Mouse (Mus musculus) liver, adult 2 months (tissue): ENCODE measurements around the gene Lgals8. TPM values are rescaled to one million over a fixed set of nuclear protein-coding genes. Genes with fewer than 3 reads are reported as not detected.

Experiments
- DNase-seq: peaks from one replicate; pipeline ENCODE4 v3.0.0-alpha.2; 2011; ENCODE audit warnings: low read depth, low spot score; ENCODE audit errors: extremely low read depth
- H3K27ac ChIP-seq: fragments of 200-500 bp; replicated peaks from 2 replicates; pipeline ENCODE4 v1.5.1; 2012; ENCODE audit warnings: low read depth, mild to moderate bottlenecking, control low read depth, inconsistent platforms, low read length; ENCODE audit not compliant: insufficient read depth
- H3K27me3 ChIP-seq: fragments of 200-500 bp; 2 replicates; pipeline ENCODE4 v1.6.1; 2012; ENCODE audit warnings: mild to moderate bottlenecking, moderate library complexity, low read length, inconsistent platforms; ENCODE audit not compliant: control insufficient read depth, insufficient read depth
- H3K36me3 ChIP-seq: fragments of 200-500 bp; 2 replicates; pipeline ENCODE4 v1.6.1; 2012; ENCODE audit warnings: low read length, inconsistent platforms; ENCODE audit not compliant: control insufficient read depth, insufficient read depth
- H3K4me1 ChIP-seq: fragments of 200-500 bp; 2 replicates; pipeline ENCODE4 v1.6.1; 2011; ENCODE audit warnings: low read length; ENCODE audit not compliant: control insufficient read depth, insufficient read depth
- H3K4me3 ChIP-seq: fragments of 200-500 bp; 2 replicates; pipeline ENCODE4 v1.5.1; 2011; ENCODE audit warnings: low read depth, mild to moderate bottlenecking, control low read depth, low read length, moderate library complexity; ENCODE audit not compliant: insufficient read depth
- H3K79me2 ChIP-seq: fragments of 200-500 bp; 2 replicates; pipeline ENCODE4 v1.6.1; 2012; ENCODE audit warnings: inconsistent platforms, mild to moderate bottlenecking, low read length, moderate library complexity; ENCODE audit not compliant: control insufficient read depth, insufficient read depth
- H3K9ac ChIP-seq: fragments of 200-500 bp; 2 replicates; pipeline ENCODE4 v1.6.1; 2012; ENCODE audit warnings: low read depth, mild to moderate bottlenecking, control low read depth, inconsistent platforms, low read length
- CTCF ChIP-seq: fragments of 200-500 bp; IDR thresholded peaks from 2 replicates; pipeline ENCODE4 v1.5.1; 2011; ENCODE audit warnings: low read depth, low read length, control low read depth
- POLR2A ChIP-seq: fragments of 200-500 bp; IDR thresholded peaks from 2 replicates; pipeline ENCODE4 v1.6.1; 2011; ENCODE audit warnings: low read length, control low read depth; ENCODE audit not compliant: insufficient read depth; ENCODE audit errors: extremely low read depth
- WGBS: fragments of 180-500 bp; shearing (Covaris S2); methylation state at CpG from one replicate; pipeline ENCODE4 v1.1.7; 2018; 5-methylcytosine and 5-hydroxymethylcytosine counted together
- polyA plus RNA-seq: library from polyadenylated mRNA; depleted of rRNA; stranded (reverse); fragments of >200 nt; gene quantifications from 2 replicates; pipeline ENCODE4 v1.2.3, GENCODE M21; 2012
- total RNA-seq: library from RNA; depleted of rRNA; stranded (reverse); fragments of >200 nt; gene quantifications from 2 replicates; pipeline ENCODE4 v1.2.3, GENCODE M21; 2014

The Lgals8 gene
- total and polyA plus RNA-seq, 2 experiments: 51.6 to 180 TPM

DNA sequence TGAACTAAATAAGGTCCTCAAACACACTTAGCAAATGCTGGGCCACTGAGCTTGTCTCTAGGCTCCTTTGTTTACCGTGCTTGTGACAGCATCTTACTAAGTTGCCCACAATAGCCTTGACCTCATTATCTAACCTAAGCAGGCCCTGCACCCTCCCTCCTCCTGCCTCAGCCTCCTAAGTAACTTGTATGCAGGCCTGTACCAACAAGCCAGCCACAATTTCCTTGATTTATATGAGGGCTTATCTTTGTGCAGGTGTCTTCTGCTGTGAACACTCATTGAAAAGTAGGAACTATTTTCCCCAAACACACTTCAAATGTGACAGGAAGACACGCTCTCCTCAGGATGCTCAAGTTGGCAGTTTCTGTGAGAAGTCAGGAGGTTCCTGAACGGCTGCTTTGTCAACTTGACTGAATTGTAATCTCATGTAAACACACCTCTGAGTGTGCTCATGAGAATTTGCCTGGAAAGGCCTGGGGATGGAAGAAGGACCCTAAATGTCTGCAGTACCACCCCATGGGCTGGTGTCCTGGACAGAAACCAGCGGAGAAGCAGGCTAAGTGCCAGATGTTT lies 38.0 kb upstream of the Lgals8 start:
- Histone ChIP-seq H3K4me3 (no peak overlapping the region), H3K4me1 (no peaks in the 10 kb centered on the region), H3K36me3 (no peaks in the 10 kb centered on the region), H3K27ac (no peak overlapping the region), H3K79me2 (no peaks in the 10 kb centered on the region), H3K9ac (no peak overlapping the region), H3K27me3 (no peaks in the 10 kb centered on the region)
- TF ChIP-seq CTCF: no peak
- no peak for TF ChIP-seq POLR2A
- 50% methylated on average over 4 of the region's 4 CpGs for WGBS
- DNase-seq: no peak

DNA sequence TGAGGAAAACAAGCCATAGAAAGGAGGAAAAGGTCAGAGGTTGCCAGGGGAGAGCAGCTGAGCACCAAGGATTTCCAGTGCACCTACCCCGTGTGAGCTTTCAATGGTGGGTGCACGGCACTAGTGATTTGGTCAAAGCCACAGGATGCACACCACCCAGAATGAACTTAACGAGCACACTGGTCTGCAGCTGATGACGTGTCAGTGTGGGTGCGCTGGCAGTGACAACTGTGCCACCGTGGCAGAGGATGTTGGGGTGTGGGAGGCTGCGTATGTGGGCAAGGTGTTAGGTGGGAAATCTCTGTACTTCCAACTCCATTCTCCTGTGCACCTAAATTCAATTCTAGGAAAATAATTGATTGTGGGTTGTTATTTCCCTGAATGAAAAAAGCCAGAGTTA lies 34.4 kb upstream of the Lgals8 start:
- TF ChIP-seq POLR2A (no peak), CTCF (no peak)
- WGBS: 85% methylated on average over 7 of the region's 7 CpGs
- DNase-seq: no peak

DNA sequence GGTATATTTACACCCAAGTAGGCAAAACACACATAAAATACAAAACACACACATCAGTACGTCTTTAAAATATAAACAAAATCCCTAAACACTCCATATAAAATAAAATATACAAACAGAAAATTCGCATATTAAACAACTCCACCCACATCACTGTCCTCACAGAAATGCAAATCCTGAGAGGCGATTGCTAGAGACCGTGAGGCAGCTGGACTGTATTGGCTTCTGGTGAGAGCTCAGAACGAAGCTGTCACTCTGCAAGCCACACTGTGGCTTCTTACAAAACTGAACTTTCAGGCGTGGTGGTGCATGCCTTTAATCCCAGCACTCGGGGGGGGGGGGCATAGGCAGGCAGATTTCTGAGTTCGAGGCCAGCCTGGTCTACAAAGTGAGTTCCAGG lies 33.1 kb upstream of the Lgals8 start:
- WGBS: 73% methylated on average over 8 of the region's 8 CpGs
- no peak for DNase-seq
- Histone ChIP-seq H3K27ac (no peak overlapping the region), H3K36me3 (no peaks in the 10 kb centered on the region), H3K79me2 (no peaks in the 10 kb centered on the region), H3K27me3 (no peaks in the 10 kb centered on the region), H3K4me3 (no peak overlapping the region), H3K9ac (no peak overlapping the region), H3K4me1 (no peaks in the 10 kb centered on the region)
- TF ChIP-seq POLR2A: no peak
- no peak for TF ChIP-seq CTCF

More for the DNA sequence above, 34.4 kb upstream of the Lgals8 start:
- no peak overlapping the region for H3K27ac ChIP-seq
- no peaks in the 10 kb centered on the region for H3K27me3 ChIP-seq
- H3K36me3 ChIP-seq: no peaks in the 10 kb centered on the region
- H3K4me3 ChIP-seq: no peak overlapping the region
- no peaks in the 10 kb centered on the region for H3K4me1 ChIP-seq
- H3K79me2 ChIP-seq: no peaks in the 10 kb centered on the region
- H3K9ac ChIP-seq: no peak overlapping the region

DNA sequence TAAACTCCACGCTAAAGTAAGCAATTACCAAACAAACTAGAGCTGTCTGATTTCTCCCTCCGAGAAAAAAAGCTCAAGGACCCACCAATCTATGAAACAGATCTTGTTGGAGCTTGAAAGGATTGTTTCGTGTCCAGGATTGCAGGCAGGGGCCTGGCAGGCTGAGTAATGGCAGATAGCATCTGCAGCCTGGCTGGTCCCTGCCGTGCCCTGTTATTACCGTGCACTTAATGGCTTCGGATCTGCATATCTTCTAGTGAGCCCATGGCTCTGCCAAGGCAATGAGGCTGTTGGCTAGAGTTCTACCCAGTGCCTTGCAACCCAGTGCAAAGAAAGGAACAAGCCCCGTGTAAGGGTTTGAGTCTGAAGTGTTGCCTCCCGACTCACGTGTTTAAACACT lies 30.0 kb upstream of the Lgals8 start:
- no peak for DNase-seq
- H3K27me3 ChIP-seq: no peaks in the 10 kb centered on the region
- H3K9ac ChIP-seq: no peak overlapping the region
- no peaks in the 10 kb centered on the region for H3K4me1 ChIP-seq
- no peaks in the 10 kb centered on the region for H3K79me2 ChIP-seq
- TF ChIP-seq POLR2A: no peak
- no peak for TF ChIP-seq CTCF
- 94% methylated on average over 9 of the region's 9 CpGs for WGBS
- no peak overlapping the region for H3K4me3 ChIP-seq
- H3K27ac ChIP-seq: no peak overlapping the region
- no peaks in the 10 kb centered on the region for H3K36me3 ChIP-seq

DNA sequence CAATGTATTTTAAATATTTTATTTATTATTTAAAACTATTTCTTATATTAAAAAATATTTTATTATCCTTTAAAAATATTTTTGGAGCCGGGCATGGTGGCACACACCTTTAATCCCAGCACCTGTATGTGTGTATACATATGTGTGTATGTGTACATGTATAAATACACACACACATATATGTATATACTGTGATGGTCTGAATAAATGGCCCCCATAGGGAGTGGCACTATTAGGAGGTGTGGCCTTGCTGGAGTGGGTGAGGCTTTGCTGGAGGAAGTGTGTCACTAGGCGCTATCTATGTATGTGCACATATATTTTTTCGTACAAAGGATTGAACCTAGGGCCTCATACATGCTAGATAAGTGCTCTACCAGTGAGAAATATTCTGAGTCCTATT lies 27.8 kb upstream of the Lgals8 start:
- H3K27ac ChIP-seq: no peak overlapping the region
- 91% methylated on average over 3 of the region's 3 CpGs for WGBS
- no peaks in the 10 kb centered on the region for H3K4me1 ChIP-seq
- DNase-seq: no peak
- H3K36me3 ChIP-seq: no peaks in the 10 kb centered on the region
- H3K9ac ChIP-seq: no peak overlapping the region
- H3K4me3 ChIP-seq: no peak overlapping the region
- H3K79me2 ChIP-seq: no peaks in the 10 kb centered on the region
- no peaks in the 10 kb centered on the region for H3K27me3 ChIP-seq
- TF ChIP-seq POLR2A (no peak), CTCF (no peak)

DNA sequence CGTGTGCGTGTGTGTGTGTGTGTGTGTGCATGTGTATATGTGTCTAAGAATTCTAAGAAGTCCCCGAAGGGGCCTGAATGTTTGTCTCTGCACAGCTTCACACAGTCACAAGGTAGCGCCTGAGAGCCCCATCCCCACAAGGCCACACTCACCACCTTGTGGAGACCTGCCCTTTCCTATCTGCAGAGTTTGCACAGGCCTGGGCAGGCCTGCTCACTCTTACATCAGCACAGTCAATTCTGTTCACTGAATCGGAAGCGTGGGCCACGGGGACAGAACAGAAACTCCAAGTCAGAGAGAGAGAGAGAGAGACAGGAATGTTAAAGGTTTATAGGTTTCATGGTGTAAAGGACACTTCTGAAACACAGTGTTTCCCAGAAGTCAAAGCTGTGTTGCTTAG lies 20.9 kb upstream of the Lgals8 start:
- no peak for DNase-seq
- Histone ChIP-seq H3K4me3 (no peak overlapping the region), H3K79me2 (no peaks in the 10 kb centered on the region), H3K9ac (no peak overlapping the region), H3K27ac (no peak overlapping the region), H3K4me1 (no peaks in the 10 kb centered on the region), H3K36me3 (no peaks in the 10 kb centered on the region), H3K27me3 (no peaks in the 10 kb centered on the region)
- TF ChIP-seq POLR2A (no peak), CTCF (no peak)
- 70% methylated on average over 7 of the region's 7 CpGs for WGBS
